Mouse (Mus musculus) megakaryocyte, adult 5-6 weeks (primary cell): ENCODE data around the gene Imp3. TPM values are rescaled to one million over a fixed set of nuclear protein-coding genes. Genes with fewer than 3 reads are reported as not detected.
"Not testable (repeated sequence)": the region's sequence is repeated elsewhere in the genome, so short reads cannot be mapped to it uniquely, and the experiment has no call there.

Source experiments
- ATAC-seq: 2 replicates; pipeline ENCODE4 v1.8.0; 2016; ENCODE audit warnings: mild to moderate bottlenecking, inconsistent platforms; ENCODE audit not compliant: poor library complexity, severe bottlenecking
- total RNA-seq, 2 experiments: library from RNA; stranded (forward) in 1 of 2; stranded (reverse) in 1 of 2; fragments of 153-499, 151-499 nt in 1 of 2; fragments of 221-1000, 200-1000 nt in 1 of 2; gene quantifications; 2 replicates each; pipeline versions ENCODE4 v1.2.3 to v1.2.4; 2015 to 2017

Imp3 gene
- total RNA-seq (2015) (71.0 and 83.9 TPM in 2 replicates), total RNA-seq (2017) (34.2 and 54.6 TPM in 2 replicates)

- peak; percentile 96 for ATAC-seq
Measured at GRCm38 (mm10) chr9:56937223-56938160, at the start of gene Imp3. TSS of gene Imp3 (plus strand) at chr9:56937475.

DNA sequence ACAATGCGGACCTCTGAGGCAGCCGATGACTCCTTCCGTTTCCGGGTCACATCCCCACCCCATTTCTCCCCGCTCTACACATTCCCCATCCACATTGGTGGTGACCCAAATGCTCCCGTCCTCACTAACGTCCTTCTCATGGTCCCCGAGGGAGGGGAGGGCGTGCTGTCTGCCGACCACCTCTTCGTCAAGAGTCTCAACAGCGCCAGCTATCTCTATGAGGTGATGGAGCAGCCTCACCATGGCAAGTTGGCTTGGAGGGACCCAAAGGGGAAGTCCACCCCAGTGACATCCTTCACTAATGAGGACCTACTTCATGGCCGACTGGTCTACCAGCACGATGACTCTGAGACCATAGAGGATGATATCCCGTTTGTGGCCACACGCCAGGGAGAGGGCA, 49.7 kb upstream of the Imp3 start:
- ATAC-seq: no peak

- peak; percentile 67 for ATAC-seq
Measured at GRCm38 (mm10) chr9:56889817-56890216, 47.5 kb upstream of the Imp3 start.

DNA sequence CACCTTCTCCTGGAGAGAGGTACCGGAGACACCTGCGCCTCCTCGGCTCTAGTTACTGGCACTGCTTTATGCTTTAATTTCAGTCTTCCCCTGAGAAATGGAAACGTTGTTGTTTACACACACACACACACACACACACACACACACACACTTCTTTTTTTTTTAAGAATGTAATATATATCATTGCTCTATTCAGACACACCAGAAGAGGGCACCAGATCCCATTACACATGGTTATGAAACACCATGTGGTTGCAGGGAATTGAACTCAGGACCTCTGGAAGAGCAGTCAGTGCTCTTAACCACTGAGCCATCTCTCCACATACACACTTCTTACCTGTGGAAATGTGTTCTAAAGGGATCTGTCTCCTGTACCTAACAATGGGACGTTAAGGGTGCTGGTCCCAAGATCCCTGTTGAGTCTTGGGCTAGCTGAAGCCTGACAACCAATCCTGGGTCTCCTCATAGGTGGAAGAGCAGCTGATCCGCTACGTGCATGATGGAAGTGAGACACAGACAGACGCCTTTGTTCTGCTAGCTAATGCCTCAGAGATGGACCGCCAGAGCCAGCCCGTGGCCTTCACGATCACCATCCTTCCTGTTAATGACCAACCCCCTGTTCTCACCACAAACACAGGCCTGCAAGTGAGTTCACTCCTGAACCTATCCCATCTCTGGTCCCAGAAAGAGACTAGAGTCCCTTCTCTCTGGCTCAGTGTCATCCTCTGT, 46.6 kb upstream of the Imp3 start:
- no peak for ATAC-seq

DNA sequence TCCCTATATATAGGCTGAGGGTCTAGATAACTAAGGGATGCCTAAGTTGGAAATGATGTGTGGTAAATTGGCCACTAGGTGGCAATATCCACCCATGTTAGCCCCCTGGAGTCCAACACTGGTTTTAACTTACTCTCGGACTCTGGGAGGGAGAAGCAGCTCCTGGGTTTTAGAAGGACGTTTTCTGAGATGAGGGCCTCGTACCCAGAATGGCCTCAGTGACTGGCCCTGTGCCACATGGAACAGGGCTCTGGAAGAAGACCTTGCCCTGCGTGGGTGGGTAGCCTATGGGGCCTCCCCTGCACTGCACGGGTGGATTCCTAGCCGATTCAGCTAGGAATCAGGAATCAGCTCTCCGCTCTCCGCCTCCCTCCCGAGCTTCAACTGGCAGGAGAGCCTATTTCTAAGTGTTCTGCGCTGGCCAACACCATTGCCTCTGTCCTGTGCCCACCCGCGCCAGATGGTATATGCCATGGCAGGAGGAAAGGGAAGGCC, 45.7 kb upstream of the Imp3 start:
- ATAC-seq: peak; percentile 70

DNA sequence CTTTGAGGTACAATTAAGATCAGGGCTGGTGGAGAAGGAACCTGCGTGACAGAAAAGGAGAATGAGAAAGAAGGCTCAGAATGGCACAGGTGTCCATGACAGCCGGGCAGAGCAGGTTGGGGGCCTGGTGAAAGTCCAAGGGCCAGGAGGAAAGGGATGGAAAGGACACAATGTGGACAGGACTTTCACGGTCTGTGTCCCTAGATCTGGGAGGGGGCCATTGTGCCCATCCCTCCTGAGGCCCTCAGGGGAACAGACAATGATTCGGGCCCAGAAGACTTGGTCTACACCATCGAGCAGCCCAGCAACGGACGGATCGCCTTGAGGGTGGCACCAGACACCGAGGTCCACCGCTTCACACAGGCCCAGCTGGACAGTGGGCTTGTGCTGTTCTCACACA, 45.2 kb upstream of the Imp3 start:
- ATAC-seq: no peak

GRCm38 (mm10) chr9:56893313-56893712, 44.0 kb upstream of the Imp3 start:
- ATAC-seq: no peak

GRCm38 (mm10) chr9:56894006-56894405, 43.3 kb upstream of the Imp3 start:
- ATAC-seq: no peak

GRCm38 (mm10) chr9:56896779-56897178, 40.5 kb upstream of the Imp3 start:
- ATAC-seq: no peak

- ATAC-seq: no peak
Measured at GRCm38 (mm10) chr9:56899409-56899808, 37.9 kb upstream of the Imp3 start.

GRCm38 (mm10) chr9:56900060-56900459, 37.2 kb upstream of the Imp3 start:
- no peak for ATAC-seq

GRCm38 (mm10) chr9:56900571-56900970, 36.7 kb upstream of the Imp3 start:
- no peak for ATAC-seq

DNA sequence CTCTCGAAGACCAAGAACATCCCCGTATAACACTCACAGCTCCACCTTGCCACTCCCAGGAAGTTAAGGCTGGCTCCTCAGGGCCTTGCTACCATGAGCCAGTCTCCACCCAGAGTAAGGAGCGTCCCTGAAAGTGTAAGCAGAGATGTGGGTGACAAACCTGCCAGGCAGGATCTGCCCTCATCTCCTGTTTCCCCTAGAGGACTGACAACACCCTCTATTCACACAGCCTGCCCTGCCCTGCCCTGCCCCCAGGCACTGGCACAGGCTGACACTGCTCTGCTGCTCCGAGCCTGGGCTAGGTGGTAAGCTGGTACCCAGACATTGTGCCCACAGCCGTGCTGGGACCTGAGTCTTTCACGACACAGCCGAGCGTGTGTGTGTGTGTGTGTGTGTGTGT, 36.1 kb upstream of the Imp3 start:
- no peak for ATAC-seq

DNA sequence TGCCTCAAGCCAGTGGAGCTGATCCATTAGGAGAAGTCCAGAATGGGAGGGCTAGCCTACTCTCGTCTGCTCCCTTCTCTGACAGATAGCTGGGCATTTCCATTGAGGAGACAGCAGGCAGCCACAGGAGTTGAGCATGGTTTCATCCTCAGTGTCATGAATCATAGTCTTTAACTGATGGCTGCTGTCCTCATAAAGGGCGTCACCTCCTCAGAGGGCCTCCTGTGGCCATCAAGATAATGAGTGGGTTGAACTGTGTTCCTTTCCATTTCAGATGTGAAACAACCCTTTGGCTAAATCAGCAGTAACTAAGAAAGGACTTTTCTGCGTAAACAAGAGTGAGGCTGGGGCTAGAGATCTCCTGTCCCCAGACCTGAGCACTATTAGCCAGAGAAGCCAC, 33.6 kb upstream of the Imp3 start:
- no peak for ATAC-seq

- no peak for ATAC-seq
Measured at GRCm38 (mm10) chr9:56907549-56907948, 29.7 kb upstream of the Imp3 start.

- ATAC-seq: not testable (repeated sequence)
Measured at GRCm38 (mm10) chr9:56909991-56910390, 27.3 kb upstream of the Imp3 start.

- no peak for ATAC-seq
Measured at GRCm38 (mm10) chr9:56911017-56911416, 26.3 kb upstream of the Imp3 start.

DNA sequence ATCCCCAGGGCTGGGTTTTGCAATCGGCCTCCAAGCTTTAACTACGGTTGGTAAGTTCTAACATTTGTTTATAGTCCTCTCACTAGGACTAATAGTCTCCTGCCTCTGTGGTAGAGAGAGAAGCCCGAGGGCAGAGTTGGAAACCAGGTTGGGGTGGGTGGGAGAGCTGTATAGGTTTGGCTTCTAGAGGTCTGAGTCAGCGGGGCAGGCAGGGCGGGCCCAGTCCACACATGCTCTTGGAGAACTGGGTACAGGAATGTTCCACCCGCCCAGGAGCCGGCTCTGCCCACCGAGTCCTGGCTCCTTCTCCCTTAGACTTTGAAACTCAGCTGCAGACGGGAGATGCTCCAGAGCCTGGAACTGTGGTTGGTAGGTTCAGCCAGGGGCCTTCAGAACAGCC, 23.3 kb upstream of the Imp3 start:
- ATAC-seq: no peak

DNA sequence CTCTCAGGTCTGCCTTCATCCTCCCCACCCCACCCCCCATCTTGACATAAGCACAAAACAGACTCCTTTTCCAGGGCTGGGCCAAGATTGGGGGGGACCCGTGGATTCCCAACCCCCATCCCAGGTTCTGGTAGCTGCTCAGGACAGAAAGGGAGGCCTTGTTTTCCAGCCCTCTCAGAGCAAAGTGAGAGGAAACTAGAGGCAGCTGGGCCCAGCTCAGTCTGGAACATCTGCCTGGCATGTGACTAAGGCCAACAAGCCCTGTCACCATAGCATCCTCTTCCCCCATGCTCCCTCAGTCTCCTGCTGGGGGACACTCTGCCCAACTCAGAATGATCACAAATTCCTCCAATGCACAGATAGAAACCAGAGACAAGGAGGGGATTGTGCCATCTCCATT, 22.2 kb upstream of the Imp3 start:
- no peak for ATAC-seq

DNA sequence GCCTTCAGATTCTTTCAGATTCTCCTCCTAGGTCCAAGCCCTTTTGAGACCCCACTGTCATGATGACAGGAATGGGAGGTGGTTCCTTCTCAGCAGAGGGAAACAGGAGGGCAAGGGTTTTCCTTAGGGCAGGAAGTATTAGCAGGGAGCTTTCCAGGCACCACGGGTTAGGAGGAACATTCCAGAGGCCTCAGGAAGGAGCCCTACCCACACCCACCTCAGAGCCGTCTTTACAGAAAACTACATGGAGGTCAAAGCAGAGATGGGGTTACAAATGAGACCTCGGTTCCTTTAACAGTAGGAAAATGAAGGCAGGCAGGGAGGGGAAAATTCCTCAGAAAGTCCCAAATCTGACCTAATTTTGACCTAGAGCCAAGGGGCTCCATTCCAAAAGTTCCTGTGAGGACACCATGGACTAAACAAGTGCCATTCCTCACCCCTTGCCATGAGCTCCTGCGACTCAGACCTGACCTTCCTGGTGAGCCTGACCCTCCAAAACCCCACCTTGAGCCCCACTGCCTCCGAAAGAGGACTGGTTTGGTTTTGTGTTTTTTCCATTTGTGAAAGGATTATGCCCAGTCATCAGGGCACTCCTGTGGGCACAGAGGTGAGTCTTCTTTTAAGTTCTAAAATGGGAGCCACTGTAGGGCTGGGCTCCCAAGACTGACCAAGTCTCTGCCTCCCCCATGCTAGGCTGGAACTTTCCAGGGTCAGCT, 21.4 kb upstream of the Imp3 start:
- no peak for ATAC-seq

DNA sequence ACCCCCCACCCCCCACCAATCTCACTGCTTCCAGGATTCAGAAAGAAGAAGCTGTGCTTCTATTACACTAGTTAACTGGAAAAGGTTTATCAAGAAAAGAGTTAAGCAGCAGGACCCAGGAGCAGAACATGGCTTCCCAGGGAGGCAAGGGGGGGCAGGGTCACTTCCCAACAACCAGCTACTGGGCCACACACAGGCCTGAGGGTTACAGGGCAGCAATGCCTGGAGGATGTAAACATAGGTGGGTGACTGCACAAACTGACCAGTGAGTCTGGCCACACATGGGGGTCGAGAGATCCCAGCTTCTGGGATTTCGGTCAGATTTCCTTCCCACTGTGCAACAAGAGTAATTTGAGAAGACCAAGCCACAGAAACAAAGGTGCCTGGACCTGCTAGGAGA, 20.1 kb upstream of the Imp3 start:
- no peak for ATAC-seq
